Mouse (Mus musculus) retina, adult 2 months (tissue): ENCODE measurements around the gene Rps19bp1.

Source experiments
- DNase-seq: peaks from one replicate; pipeline ENCODE4 v3.0.0-alpha.2; 2012; ENCODE audit warnings: low read depth, low spot score

Gene Rps19bp1

DNA sequence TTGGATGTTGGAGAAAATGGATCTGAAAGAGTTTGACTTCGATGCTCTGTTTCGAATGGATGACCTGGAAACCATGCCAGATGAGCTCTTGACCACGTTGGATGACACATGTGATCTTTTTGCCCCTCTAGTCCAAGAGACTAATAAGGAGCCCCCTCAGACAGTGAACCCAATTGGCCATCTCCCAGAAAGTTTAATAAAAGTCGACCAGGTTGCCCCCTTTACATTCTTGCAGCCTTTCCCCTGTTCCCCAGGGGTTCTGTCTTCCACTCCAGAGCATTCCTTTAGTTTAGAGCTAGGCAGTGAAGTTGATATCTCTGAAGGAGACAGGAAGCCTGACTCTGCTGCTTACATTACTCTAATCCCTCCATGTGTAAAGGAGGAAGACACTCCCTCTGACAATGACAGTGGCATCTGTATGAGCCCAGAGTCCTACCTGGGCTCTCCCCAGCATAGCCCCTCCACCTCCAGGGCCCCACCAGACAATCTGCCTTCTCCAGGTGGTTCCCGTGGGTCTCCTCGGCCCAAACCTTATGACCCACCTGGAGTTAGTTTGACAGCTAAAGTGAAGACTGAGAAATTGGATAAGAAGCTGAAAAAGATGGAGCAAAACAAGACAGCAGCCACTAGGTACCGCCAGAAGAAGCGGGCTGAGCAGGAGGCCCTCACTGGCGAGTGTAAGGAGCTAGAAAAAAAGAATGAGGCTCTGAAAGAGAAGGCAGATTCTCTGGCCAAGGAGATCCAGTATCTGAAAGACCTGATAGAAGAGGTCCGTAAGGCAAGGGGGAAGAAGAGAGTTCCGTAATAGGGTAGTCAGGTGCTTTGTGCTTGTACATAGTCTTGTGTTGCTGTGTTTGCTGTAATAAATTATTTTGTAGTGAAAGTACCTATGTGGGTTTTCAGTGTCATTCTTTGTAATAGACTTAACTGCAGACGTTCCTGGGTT lies 7.2 kb downstream of the Rps19bp1 start:
- no peak for DNase-seq

DNA sequence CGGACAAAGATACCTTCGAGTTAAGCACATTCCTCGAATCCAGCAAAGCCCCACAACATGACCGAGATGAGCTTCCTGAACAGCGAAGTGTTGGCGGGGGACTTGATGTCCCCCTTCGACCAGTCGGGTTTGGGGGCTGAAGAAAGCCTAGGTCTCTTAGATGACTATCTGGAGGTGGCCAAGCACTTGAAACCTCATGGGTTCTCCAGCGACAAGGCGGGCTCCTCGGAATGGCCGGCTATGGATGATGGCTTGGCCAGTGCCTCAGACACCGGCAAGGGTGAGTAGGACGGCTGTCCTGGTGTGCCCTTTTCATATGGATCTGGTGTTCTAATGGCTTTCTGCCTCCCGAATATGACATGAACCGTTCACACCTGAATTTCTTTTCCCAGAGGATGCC lies 7.9 kb downstream of the Rps19bp1 start:
- no peak for DNase-seq

DNA sequence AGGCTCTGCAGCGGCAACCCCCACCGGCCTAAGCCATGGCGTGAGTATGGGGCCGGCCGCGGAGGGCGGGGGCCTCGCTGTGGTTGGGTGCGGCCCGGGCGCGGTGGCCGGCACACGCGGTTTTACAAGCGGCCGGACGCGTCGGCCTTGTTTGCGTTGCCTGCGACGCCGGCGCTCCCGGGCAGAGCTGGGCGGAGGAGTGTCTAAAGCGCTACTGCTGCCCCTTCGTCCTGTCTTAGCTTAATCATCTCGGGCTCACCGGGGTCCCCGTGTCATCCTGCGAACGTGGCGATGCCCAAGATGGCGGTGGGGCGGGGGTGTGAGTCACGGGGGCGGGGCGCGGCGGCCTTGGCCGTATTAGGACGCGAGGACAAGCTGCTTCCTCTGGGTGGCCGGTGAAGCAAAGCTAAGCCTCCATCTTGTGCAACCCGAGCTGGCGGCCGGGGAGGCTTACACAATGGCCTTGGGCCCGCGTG lies 8.4 kb downstream of the Rps19bp1 start:
- DNase-seq = peak; percentile 79

DNA sequence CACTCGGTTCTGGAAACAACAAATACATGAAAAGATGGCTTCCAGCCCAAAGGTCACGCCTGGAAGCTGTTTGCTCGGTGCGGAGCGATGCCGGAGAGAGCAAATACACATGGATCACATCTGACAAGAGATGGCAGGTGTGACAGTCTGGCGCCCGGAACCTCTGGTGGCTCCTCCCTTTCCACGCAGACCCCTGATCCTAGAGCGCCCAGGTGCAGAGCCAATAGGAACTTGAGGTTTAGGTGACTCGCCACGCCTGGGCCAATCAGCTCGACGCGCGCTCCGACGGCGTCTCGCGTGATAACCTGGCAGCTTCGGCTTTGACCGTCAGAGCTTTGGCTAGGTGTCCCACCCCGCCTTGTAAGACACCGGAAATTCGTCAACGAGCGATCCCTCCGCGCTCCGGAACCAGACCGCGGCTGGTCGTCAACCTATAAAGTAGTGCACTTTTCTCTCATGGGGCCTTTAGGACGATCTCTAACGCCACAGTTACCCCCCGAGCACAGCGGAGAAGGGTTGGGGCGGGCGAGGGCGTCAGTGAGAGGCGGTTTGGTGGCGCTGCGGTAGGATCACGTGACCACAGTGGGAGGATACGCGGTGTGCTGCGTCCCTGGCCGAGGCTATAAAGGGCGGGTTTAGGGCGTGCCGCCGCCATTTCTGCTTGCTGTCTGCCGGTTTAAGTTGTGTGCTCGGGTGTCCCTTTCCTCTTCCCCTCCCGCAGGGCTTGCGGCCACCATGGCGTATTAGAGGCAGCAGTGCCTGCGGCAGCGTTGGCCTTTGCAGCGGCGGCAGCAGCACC lies 9.1 kb downstream of the Rps19bp1 start, which contains the start of gene Atf4:
Gene Atf4 (plus strand): TSS at position 338 of the 799 bp plus-strand sequence.
- DNase-seq = peak; percentile 99

DNA sequence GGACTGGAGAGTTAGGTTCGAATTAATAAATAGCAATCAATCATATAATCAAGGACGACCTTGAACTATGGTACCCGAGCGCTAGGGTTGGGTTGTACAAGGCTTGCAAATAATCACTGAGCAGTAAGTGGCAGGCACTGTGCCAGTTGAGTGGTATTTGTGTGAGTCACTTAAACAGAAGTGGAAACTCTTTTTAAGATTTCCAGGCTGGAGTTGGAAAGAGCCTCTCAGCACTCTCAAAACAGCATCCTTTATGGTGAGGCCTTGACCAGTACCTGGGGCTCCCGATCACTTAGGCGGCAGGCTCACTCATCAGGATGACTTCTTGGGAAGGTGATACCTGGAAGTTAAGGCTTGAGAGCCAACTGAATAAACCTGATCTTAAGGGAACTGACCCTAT lies 9.9 kb downstream of the Rps19bp1 start:
- DNase-seq = no peak

DNA sequence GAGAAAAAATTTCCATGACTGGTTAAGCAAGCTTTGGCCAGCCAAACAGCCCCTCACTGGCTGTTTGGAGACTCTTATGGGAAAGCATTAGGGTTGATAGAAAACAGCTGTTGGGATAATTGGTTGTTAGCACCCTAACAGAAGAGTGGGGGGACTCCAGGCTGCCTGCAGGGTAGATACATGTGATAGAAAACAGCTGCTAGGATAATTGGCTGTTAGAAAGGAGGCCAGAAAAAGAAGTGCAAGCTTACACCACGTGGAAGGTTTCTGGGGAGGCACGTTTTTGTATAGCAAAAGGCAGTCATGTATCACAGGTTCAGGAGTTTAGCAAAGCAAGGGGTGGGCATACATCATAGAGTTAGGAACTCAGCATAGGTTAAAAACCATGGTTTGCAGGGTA lies 10.6 kb downstream of the Rps19bp1 start:
- no peak for DNase-seq

DNA sequence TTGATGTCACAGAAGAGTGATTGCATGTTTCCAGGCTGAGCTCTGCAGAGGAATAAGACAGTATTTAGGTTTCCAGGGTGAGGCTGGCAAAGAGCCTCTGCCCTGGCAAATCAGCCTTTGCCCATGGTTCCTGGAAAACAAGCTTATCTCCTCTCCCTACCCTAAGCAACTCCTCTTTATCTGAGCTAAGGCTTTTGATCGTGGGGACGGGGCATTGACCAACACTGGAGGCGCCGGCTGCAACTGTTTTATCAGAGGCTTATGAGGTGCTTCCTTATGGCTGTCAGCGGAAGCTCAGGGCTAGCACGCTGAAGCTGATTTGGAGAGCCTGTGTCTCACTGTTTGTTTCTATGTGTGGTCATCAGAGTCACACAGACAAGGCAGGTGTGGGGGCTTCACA lies 13.5 kb downstream of the Rps19bp1 start:
- no peak for DNase-seq

DNA sequence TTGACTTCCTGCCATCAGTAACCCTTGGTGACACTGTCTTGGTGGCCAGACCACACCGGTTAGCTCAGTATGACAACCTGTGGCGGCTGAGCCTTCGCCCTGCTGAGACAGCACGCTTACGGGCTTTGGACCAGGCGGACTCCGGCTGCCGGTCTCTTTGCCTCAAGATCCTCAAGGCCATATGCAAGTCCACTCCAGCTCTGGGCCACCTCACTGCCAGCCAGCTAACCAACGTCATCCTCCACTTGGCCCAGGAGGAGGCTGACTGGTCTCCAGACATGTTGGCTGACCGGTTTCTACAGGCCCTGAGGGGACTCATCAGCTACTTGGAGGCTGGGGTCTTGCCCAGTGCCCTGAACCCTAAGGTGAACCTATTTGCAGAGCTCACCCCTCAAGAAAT lies 14.4 kb downstream of the Rps19bp1 start:
- DNase-seq = no peak

DNA sequence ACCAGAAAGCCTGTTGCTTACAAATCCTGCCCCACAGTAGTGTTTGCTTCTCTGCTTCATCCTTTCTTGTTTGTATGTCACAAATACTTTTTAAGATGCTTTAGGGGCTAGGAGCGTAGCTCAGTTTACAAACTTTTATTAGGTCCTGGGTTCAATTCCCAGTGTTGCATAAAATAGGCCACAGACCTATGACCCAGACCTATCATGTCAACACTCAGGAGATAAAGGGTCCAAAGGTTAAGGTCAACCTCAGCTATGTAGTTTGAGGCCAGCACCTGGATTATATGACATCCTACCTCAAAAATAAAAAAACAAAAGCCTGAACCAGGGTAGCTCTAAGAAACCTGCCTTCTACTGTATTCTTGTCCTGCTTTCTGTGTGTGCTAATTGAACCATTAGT lies 15.5 kb downstream of the Rps19bp1 start:
- no peak for DNase-seq

DNA sequence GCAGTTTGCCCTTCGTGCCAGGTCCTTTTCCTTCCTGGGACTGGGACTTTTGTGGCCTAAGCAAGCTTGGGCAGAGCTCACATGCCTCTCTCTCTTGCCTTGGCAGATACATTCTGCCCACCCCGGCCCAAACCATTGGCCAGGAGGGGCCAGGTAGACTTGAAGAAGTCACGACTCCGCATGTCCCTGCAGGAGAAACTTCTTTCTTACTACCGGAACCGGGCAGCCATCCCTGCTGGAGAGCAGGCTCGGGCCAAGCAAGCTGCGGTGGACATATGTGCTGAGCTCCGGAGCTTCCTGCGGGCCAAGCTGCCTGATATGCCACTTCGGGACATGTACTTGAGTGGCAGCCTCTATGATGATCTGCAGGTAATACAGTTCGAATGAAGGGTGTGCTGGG lies 16.0 kb downstream of the Rps19bp1 start:
- no peak for DNase-seq

DNA sequence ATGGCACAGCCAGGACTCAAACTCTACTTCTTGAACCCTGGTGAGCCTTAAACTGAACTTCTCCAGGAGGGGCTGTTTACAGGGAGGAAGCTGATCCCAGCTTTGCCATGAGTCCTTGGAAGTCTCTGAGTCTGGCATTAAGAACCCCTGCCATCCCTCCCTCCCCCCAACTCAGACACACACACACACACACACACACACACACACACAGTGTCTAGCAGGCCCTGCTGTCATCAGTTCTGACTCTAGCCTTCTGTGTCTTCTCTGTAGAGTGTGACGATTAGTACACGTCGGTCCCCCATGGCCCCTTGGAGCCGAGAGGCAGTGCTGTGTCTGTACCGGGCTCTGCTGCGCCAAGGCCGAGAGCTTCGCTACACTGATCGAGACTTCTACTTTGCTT lies 28.6 kb downstream of the Rps19bp1 start, which contains the start of gene AC140267.1:
Gene AC140267.1 (plus strand): TSS at position 301 of the 400 bp plus-strand sequence.
- no peak for DNase-seq

DNA sequence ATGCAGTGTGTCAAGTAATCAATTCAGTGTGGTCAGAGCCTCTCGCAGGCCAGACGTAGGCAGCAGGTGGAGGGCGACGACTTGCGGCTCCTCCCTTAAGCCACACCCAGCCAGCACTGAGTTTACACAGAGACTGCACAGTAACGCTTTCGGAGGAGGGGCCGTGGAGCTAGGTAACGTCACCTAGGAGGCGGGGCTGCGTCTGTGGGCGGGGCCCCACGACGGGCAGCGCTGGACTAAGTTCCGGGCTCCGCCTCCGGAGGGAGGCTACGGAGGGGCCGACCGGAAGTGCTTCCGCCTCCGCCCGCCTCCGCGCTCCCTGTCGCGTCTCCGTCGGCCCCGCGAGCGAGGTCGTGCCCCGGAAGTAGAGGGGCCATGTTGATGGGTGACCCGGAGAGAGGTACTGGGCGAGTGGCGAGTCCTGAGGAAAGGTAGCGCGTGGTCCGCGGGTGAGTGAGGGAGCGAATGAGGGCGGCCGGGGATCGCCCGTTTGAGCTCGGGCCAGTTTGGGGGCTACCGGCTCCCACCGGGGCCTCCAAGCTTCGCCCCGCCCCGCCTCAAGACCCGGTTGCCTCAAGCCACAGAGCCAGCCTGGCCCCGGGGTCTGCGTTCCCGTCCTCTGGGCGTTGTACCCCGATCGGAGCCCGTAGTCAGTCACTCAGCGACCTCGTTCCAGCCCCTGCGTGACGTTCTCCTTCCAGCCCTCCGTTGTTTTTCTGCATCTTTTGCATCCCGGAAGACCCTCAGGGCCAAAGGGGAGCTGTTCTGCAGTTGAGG lies 30.2 kb downstream of the Rps19bp1 start, which contains the start of gene Mief1:
Gene Mief1 (plus strand): TSS at position 286 of the 777 bp plus-strand sequence.
- DNase-seq = peak; percentile 95

DNA sequence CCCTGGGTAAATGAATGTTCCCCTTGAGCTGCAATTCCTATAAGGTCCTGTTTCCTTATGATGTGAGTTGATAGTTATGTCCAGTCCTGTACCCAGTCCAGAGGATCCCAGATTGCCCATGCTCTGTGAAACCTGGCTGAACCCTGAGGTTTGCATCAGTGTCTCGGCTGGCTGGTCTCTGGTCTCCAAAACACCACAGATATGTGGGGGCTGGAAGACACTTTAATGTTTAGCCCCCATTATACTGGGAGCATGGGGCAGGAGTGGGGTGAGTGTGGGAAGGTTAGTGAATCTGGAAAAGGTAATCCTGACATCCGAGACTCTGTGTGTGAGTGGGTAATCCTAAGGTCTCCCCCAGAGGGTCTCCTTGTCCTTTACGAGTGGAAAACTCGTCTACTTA lies 31.1 kb downstream of the Rps19bp1 start:
- DNase-seq = no peak

DNA sequence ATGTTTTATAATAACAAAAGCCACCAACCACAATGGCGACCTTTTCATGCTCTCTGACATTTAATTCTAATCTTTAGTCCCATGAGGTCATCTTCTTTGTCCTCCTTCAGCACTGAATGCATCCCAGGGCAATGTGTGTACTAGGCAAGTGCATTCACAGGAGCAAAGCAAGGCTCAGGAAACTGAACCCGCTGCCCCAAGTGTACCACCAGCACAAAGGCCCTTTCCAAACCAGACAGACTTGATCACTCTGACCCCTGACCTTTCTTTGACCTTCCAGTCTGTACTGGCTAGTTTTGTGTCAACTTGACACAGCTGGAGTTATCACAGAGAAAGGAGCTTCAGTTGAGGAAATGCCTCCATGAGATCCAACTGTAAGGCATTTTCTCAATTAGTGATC lies 31.8 kb downstream of the Rps19bp1 start:
- DNase-seq = no peak

DNA sequence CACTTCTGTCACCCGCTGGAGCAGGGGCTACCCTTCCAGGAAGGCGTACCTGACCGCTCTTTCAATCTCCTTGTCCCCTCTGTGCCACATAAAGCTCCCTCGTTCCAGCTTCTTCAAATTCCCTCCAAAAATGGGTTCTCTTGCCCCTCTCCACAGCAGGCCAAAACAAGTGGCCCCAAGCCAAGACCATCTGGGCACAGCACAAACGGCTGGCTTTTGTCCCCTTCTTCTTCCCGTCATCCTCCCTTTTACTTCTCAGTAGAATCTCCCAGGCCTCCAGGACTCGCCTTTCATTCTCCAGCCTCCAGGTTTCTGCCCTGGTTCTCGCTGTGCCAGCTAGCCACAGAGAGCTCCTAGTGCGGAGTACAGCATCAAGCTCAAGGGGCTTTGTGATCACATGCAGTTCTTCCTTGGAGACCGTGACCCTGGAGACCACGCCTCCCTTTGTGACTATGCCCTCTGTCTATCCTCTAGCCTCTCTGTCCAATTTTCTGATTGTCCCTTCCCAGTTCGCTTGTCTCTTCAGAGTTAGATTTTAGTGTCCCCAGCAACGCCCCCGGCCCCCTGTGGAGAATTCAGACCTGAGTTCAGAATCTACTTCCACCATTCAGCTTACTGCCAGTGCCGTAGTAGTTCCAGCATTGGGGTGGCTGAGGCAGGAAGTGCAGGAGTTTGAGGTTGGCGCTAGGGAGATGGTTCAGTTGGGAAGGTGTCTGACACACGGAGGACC lies 35.9 kb downstream of the Rps19bp1 start:
- no peak for DNase-seq

DNA sequence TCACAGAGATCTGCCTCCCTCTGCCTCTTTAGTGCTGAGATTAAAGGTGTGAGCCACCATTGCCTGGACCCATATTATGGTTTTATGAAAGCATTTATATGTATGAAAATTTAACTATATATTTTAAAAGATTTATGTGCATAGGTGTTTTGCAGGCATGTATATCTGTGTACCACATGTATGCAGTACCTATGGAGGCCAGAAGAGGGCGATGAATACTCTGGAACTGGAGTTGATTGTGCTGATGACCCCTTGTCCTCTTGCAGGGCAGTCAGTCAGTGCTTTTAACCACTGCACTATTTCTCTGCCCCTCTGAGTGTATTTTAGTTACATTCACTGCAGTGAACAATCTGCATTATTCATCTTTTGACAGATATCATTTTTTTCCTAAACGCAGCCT lies 38.3 kb downstream of the Rps19bp1 start:
- DNase-seq = peak; percentile 36

DNA sequence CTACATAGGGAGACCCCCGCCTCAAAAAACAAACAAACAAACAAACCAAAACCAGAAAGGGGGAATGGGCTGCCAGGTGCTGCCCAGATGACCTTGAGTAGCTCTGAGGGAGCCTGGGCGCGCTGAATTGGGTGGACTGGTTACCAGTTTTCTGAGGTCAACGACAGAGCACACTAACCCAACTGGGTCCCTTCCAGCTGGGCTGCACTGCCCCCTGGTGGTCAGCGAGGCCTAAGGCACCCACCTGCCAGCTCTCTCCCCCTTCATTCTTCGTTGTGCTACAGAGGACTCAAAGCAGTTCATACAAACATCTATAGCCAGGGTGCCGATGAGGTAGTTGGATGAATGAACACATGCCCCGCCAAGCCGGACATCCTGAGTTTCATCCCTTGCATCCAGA lies 38.9 kb downstream of the Rps19bp1 start:
- peak; percentile 54 for DNase-seq

DNA sequence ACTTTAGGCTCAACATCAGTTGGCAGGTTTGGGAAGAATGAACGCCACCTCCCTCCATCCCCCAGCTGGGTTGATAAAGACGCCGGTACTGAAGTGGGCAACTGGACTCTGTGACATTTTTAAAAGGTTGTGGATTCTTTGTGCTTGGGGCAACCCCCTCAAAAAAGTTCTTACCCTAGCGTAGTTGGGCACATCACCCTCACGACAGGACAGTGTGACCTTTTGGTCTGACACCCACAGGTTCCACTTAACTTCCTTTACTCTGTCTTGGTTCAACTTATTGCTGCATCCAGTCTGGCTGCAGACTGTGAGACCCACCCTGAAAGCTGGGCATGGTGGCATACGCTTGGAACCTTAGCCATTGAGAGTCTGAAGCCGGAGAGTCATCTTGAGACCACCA lies 40.4 kb downstream of the Rps19bp1 start:
- no peak for DNase-seq

DNA sequence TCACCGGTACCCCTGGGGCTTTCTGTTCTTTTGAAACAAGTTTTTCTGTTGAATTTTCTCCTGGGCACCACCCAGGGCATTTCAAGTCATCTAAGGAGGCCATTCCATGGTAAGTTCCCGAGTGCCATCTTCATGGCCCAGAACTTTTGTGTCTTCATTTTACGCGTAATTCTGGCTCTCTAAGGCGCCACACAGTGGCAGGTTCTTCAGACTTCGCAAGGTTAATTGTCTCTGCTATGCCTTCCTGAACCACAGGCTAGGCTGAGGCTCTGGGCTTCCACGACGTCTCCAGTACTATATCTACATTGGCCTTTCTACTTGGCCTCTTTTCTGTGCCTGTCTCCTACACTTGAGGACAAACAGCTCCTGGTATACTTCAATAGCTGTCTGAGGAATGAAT lies 43.1 kb downstream of the Rps19bp1 start:
- DNase-seq = no peak

DNA sequence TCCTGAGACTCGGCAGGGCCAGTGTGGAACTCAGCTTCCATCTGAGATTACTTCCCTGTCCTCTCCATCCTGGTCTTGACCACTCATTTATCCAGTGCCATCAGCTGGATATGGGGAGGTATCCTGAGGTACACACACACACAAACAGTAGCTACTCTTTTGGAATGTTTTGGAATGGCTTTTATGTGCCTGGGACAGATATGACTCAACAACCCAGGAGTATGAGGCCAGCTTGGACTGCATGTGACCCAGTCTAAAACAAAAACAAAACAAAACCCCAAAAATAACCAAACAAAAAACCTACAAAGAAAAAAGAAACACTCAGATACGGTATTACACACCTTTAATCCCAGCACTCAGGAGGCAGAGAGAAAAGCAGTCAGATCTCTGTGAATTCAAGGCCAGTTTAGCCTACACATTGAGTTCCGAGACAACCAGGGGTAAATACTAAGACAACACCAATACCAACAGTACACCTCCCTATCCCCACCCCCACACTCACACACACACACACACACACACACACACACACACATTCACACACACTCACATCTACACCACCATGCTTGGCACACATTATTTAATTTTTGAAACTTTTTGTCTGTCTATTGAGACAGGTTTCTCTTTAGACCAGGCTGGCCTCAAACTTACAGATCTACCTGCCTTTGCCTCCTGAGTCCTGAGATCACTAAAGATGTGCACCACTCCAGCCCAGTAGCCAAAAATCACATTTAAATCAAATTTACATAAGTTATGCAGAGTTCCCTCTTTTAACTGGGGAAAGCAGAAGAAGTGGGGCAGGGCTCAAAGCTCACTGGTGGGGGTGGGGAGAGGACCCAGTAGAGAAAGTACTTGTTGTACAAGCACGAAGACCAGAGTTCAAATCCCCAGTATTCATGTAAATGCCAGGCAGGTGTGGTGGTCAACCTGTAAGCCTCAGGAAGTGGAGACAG lies 44.1 kb downstream of the Rps19bp1 start:
- DNase-seq = no peak
